Mouse (Mus musculus): ENCODE measurements around the gene Fam131a. TPM values are rescaled to one million over a fixed set of nuclear protein-coding genes. Genes with fewer than 3 reads are reported as not detected.
"Not testable (repeated sequence)": the region's sequence is repeated elsewhere in the genome, so short reads cannot be mapped to it uniquely, and the experiment has no call there.

The Fam131a gene
- 10.9 and 11.2 TPM in 2 replicates for polyA plus RNA-seq (2014; fragmentation: Nextera tagmentation; extraction: Ambion mirVana)

- Histone ChIP-seq H3K9ac (ENCODE audit: low read depth, low read length) (peak within 1 kb of the TSS; percentile 79), H3K27ac (replicated peaks; ENCODE audit: low read depth, low read length) (peak within 1 kb of the TSS; percentile 92), H3K4me1 (ENCODE audit: control insufficient read depth, insufficient read depth, low read length) (peaks cover 15% of the 10 kb centered on the region), H3K9me3 (ENCODE audit: control insufficient read depth, low read length) (no peaks in the 10 kb centered on the region), H3K4me3 (ENCODE audit: low read depth, low read length) (peak within 1 kb of the TSS; percentile 63), H3K27me3 (replicated peaks; ENCODE audit: control insufficient read depth, insufficient read depth, low read length) (no peaks in the 10 kb centered on the region), H3K4me2 (ENCODE audit: low read depth, low read length) (peak within 1 kb of the TSS; percentile 94), H3K36me3 (ENCODE audit: control insufficient read depth, insufficient read depth, low read length) (peaks cover 43% of the 10 kb centered on the region)
- DNase-seq (ENCODE audit: low spot score) (peak; percentile 96), ATAC-seq (ENCODE audit: low read depth) (peak; percentile 94)
- under 1% methylated on average over 30 of the region's 37 CpGs for WGBS
Observed at GRCm38 (mm10) chr16:20693111-20693701, at the start of gene Fam131a. Fam131a (plus strand) TSS chr16:20693241.

DNA sequence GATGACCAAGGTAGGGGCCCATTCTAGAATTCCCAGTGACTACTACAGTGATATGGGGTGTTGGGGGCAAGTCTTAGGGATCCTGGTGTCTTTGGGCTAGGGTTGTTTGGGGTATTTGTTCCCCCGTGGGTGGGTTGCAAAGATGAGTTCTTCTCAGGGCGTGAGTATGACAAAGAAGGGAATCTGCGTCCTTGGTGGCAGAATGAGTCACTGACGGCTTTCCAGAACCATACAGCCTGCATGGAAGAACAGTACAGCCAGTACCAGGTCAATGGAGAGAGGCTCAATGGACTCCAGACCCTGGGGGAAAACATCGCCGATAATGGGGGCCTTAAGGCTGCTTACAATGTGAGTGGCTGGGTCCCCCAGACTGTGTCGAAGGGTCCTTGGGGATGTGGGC is 49.1 kb upstream of the Fam131a start:
- no peaks in the 10 kb centered on the region for H3K4me1 ChIP-seq (ENCODE audit: control insufficient read depth, insufficient read depth, low read length)
- H3K4me2 ChIP-seq (ENCODE audit: low read depth, low read length) = no peak overlapping the region
- no peaks in the 10 kb centered on the region for H3K27me3 ChIP-seq (replicated peaks; ENCODE audit: control insufficient read depth, insufficient read depth, low read length)
- H3K9me3 ChIP-seq (ENCODE audit: control insufficient read depth, low read length) = no peaks in the 10 kb centered on the region
- no peak overlapping the region for H3K4me3 ChIP-seq (ENCODE audit: low read depth, low read length)
- H3K27ac ChIP-seq (replicated peaks; ENCODE audit: low read depth, low read length) = no peak overlapping the region
- no peak for ATAC-seq (ENCODE audit: low read depth)
- WGBS = 93% methylated on average over 7 of the region's 7 CpGs
- no peak for DNase-seq (ENCODE audit: low spot score)
- no peaks in the 10 kb centered on the region for H3K36me3 ChIP-seq (ENCODE audit: control insufficient read depth, insufficient read depth, low read length)
- H3K9ac ChIP-seq (ENCODE audit: low read depth, low read length) = no peak overlapping the region

DNA sequence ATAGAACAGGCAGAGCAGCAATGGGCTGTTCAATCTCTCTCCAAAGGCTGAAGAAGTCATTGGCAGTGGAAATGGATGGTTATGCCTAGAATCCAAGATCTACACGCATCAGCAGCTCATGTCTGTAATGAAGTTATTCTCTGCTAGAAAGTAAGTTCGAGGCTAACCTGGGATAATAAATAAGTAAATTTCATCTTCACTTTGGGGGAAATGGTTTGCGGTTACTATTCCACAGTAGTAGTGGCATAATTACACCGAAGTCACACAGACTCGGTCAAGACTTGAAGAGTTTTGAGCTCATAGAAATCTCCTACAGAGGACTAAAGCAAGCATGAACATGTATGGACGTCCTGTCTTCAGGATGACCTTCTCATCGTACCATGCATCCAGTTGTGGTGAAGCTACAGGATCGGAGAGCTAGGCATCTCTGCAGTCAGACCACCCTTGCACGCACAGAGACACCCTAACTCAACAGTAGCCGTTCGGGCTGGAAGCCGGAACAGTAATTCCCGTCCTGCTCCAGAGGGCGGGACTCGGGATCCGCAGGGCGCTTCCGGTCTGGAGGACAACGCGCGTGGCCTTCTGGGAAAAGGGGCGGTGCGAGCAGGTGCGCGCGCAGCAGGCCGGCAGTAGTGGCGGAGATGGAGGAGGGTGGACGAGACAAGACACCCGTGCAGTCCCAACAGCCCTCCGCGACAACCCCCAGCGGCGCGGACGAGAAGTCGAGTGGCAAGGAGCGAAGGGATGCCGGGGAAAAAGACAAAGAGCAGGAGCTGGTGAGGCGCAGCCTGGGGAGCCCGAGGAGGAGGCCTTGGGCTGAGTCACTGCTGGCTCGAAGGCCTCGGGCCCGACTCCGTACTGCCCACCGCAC is 41.7 kb upstream of the Fam131a start, which contains the start of gene Psmd2:
Gene Psmd2, plus strand, starts transcription at position 577 of the 871 bp plus-strand sequence.
- Histone ChIP-seq H3K27me3 (replicated peaks; ENCODE audit: control insufficient read depth, insufficient read depth, low read length) (no peaks in the 10 kb centered on the region), H3K9me3 (ENCODE audit: control insufficient read depth, low read length) (no peaks in the 10 kb centered on the region), H3K4me3 (ENCODE audit: low read depth, low read length) (peak within 1 kb of the TSS; percentile 90), H3K9ac (ENCODE audit: low read depth, low read length) (peak within 1 kb of the TSS; percentile 90), H3K36me3 (ENCODE audit: control insufficient read depth, insufficient read depth, low read length) (peaks cover 34% of the 10 kb centered on the region), H3K4me2 (ENCODE audit: low read depth, low read length) (peak within 1 kb of the TSS; percentile 74), H3K27ac (replicated peaks; ENCODE audit: low read depth, low read length) (peak within 1 kb of the TSS; percentile 66), H3K4me1 (ENCODE audit: control insufficient read depth, insufficient read depth, low read length) (peaks cover 8% of the 10 kb centered on the region)
- peak; percentile 97 for DNase-seq (ENCODE audit: low spot score)
- ATAC-seq (ENCODE audit: low read depth) = peak; percentile 98
- 2% methylated on average over 46 of the region's 46 CpGs for WGBS

DNA sequence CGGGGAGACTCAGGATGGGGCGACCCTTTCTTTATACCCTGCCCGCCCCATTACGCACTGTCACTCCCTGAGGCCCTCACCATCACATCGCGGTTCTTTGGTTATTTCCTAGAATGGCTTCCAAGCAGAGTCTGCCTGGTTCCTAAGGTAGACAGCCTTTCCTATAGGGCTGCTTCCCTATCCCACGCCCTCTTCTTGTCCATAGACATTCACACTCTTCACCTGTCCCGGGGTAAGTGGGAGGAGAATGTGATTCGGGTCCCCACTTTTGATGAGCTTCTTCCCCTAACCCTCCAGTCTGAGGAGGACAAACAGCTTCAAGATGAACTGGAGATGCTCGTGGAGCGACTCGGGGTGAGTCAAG is 41.1 kb upstream of the Fam131a start:
- peak overlapping the region; percentile 74 for H3K4me2 ChIP-seq (ENCODE audit: low read depth, low read length)
- H3K27ac ChIP-seq (replicated peaks; ENCODE audit: low read depth, low read length) = peak overlapping the region; percentile 17; the same call in 1 of the 2 replicates
- peak overlapping the region; percentile 90 for H3K9ac ChIP-seq (ENCODE audit: low read depth, low read length)
- ATAC-seq (ENCODE audit: low read depth) = 0 out of 2 replicates have a peak, but pooled peaks have one; percentile 7
- no peak for DNase-seq (ENCODE audit: low spot score)
- H3K36me3 ChIP-seq (ENCODE audit: control insufficient read depth, insufficient read depth, low read length) = peaks cover 41% of the 10 kb centered on the region
- H3K4me3 ChIP-seq (ENCODE audit: low read depth, low read length) = peak overlapping the region; percentile 90
- peaks cover 8% of the 10 kb centered on the region for H3K4me1 ChIP-seq (ENCODE audit: control insufficient read depth, insufficient read depth, low read length)
- 6% methylated on average over 12 of the region's 12 CpGs for WGBS
- H3K27me3 ChIP-seq (replicated peaks; ENCODE audit: control insufficient read depth, insufficient read depth, low read length) = no peaks in the 10 kb centered on the region
- no peaks in the 10 kb centered on the region for H3K9me3 ChIP-seq (ENCODE audit: control insufficient read depth, low read length)

- DNase-seq (ENCODE audit: low spot score) (no peak), ATAC-seq (ENCODE audit: low read depth) (no peak)
- no peaks in the 10 kb centered on the region for H3K9me3 ChIP-seq (ENCODE audit: control insufficient read depth, low read length)
- no peak overlapping the region for H3K27ac ChIP-seq (replicated peaks; ENCODE audit: low read depth, low read length)
- WGBS = 53% methylated on average over 2 of the region's 2 CpGs
- no peak overlapping the region for H3K9ac ChIP-seq (ENCODE audit: low read depth, low read length)
- no peak overlapping the region for H3K4me2 ChIP-seq (ENCODE audit: low read depth, low read length)
- no peak overlapping the region for H3K4me3 ChIP-seq (ENCODE audit: low read depth, low read length)
- H3K4me1 ChIP-seq (ENCODE audit: control insufficient read depth, insufficient read depth, low read length) = peaks cover 8% of the 10 kb centered on the region
- peaks cover 54% of the 10 kb centered on the region for H3K36me3 ChIP-seq (ENCODE audit: control insufficient read depth, insufficient read depth, low read length)
- H3K27me3 ChIP-seq (replicated peaks; ENCODE audit: control insufficient read depth, insufficient read depth, low read length) = no peaks in the 10 kb centered on the region
Observed at GRCm38 (mm10) chr16:20653315-20653714, 39.7 kb upstream of the Fam131a start.

DNA sequence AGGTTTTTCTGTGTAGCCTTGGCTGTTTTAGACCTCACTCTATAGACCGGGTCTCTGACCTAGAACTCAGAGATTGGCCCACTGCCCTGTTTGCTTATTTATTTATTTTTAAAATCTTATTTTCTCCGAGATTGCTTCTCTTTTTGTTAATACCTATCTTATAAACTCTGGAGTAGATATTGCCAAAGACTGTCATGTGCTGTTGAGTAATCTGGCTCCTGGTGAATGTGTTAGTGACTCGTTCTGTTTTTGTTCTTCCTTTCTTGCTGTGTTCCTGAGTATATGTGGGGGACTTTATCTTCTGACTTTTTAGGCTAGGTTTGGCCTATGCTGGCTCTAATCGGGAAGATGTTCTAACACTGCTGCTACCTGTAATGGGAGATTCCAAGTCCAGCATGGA is 35.4 kb upstream of the Fam131a start:
- no peaks in the 10 kb centered on the region for H3K27me3 ChIP-seq (replicated peaks; ENCODE audit: control insufficient read depth, insufficient read depth, low read length)
- peaks cover 98% of the 10 kb centered on the region for H3K36me3 ChIP-seq (ENCODE audit: control insufficient read depth, insufficient read depth, low read length)
- no peak for ATAC-seq (ENCODE audit: low read depth)

DNA sequence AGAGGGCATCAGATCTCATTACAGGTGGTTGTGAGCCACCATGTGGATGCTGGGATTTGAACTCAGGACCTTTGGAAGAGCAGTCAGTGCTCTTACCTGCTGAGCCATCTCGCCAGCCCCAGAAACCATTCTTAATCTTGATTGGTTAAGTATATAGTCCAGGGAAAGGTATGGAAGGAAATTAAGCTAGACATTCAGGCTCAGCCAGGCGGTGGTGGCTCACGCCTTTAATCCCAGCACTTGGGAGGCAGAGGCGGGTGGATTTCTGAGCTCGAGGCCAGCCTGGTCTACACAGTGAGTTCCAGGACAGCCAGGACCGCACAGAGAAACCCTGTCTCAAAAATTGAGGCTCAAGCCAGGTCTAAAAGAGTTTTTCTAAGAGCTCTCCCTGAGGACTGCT is 25.0 kb upstream of the Fam131a start, which contains the start of gene Eif4g1:
Gene Eif4g1, plus strand, starts transcription at position 301 of the 400 bp plus-strand sequence.
- DNase-seq (ENCODE audit: low spot score); H3K4me2 ChIP-seq (ENCODE audit: low read depth, low read length); H3K4me1 ChIP-seq (ENCODE audit: control insufficient read depth, insufficient read depth, low read length); H3K27ac ChIP-seq (replicated peaks; ENCODE audit: low read depth, low read length); H3K9ac ChIP-seq (ENCODE audit: low read depth, low read length); H3K4me3 ChIP-seq (ENCODE audit: low read depth, low read length); H3K9me3 ChIP-seq (ENCODE audit: control insufficient read depth, low read length); ATAC-seq (ENCODE audit: low read depth); H3K27me3 ChIP-seq (replicated peaks; ENCODE audit: control insufficient read depth, insufficient read depth, low read length): not testable (repeated sequence)
- WGBS = 98% methylated on average over 4 of the region's 6 CpGs
- H3K36me3 ChIP-seq (ENCODE audit: control insufficient read depth, insufficient read depth, low read length) = peaks cover 15% of the 10 kb centered on the region

More for the DNA sequence above, 35.4 kb upstream of the Fam131a start:
- Histone ChIP-seq H3K4me3 (ENCODE audit: low read depth, low read length) (no peak overlapping the region), H3K4me2 (ENCODE audit: low read depth, low read length) (no peak overlapping the region), H3K4me1 (ENCODE audit: control insufficient read depth, insufficient read depth, low read length) (peaks cover 4% of the 10 kb centered on the region; the same call in 1 of the 2 replicates), H3K9me3 (ENCODE audit: control insufficient read depth, low read length) (no peaks in the 10 kb centered on the region), H3K9ac (ENCODE audit: low read depth, low read length) (no peak overlapping the region), H3K27ac (replicated peaks; ENCODE audit: low read depth, low read length) (no peak overlapping the region)
- 94% methylated on average over 4 of the region's 4 CpGs for WGBS
- no peak for DNase-seq (ENCODE audit: low spot score)

- peaks cover 13% of the 10 kb centered on the region; the same call in 1 of the 2 replicates for H3K4me1 ChIP-seq (ENCODE audit: control insufficient read depth, insufficient read depth, low read length)
- H3K27ac ChIP-seq (replicated peaks; ENCODE audit: low read depth, low read length) = no peak overlapping the region
- no peaks in the 10 kb centered on the region for H3K27me3 ChIP-seq (replicated peaks; ENCODE audit: control insufficient read depth, insufficient read depth, low read length)
- ATAC-seq (ENCODE audit: low read depth) (no peak), DNase-seq (ENCODE audit: low spot score) (no peak)
- WGBS = 75% methylated on average over 3 of the region's 3 CpGs
- H3K4me2 ChIP-seq (ENCODE audit: low read depth, low read length) = no peak overlapping the region
- H3K4me3 ChIP-seq (ENCODE audit: low read depth, low read length) = no peak overlapping the region
- H3K9me3 ChIP-seq (ENCODE audit: control insufficient read depth, low read length) = no peaks in the 10 kb centered on the region
- no peak overlapping the region for H3K9ac ChIP-seq (ENCODE audit: low read depth, low read length)
- peaks cover 14% of the 10 kb centered on the region for H3K36me3 ChIP-seq (ENCODE audit: control insufficient read depth, insufficient read depth, low read length)
Observed at GRCm38 (mm10) chr16:20670291-20670690, 22.8 kb upstream of the Fam131a start.
